In the genomic region with DNA sequence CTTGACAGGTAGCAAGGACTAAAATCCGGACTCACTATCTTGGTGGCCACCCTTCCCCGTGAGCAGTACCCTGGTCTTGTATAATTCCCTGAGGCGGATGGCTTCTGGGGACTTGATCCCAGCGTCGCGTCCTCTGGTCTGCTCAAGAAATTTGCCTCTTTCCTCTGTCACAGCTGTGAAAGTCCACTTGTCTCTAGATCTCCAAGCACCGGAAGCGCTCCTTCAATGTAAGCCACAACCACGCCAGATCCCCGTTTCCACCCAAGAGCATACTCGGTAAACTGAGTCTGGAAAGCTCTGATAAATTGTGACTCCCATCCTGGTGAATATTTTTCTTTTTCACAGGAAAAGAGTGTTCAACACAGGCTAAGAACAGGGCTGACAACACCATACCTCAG, we compare ENCODE assay signal across 8 mouse cellular contexts. TPM values are rescaled to one million over a fixed set of nuclear protein-coding genes. Genes with fewer than 3 reads are reported as not detected.
DNase-seq lines count a peak whose midpoint lies in the region; ATAC-seq and TF ChIP-seq lines count a peak whose summit lies in the region.

No protein-coding gene starts in this region.

- DNase-seq in kidney, adult 2 months = no peak
- no peak for DNase-seq in kidney, postnatal 4 days
- no peak for DNase-seq in ES-E14 (ENCODE audit: low read depth, low spot score)
- no peak for DNase-seq in limb, embryonic 11.5 days (ENCODE audit: low spot score)
- no peak for DNase-seq in thymus, adult 18-20 months

- 2% methylated on average over 11 of the region's 11 CpGs for WGBS in kidney, adult 2 months
- WGBS in embryonic facial prominence, embryonic 15.5 days = 2% methylated on average over 11 of the region's 11 CpGs
- 4% methylated on average over 11 of the region's 11 CpGs for WGBS in limb, embryonic 11.5 days
- 6% methylated on average over 11 of the region's 11 CpGs for WGBS in neural tube, embryonic 13.5 days

- in situ Hi-C loops in ES-E14 (cut with MboI; ENCODE audit: low sequenced_read_pairs in 2 of 2, unreplicated experiment in 2 of 2) = no loop called here

- peak overlapping the region; percentile 55 for H3K4me3 ChIP-seq in kidney, adult 2 months (ENCODE audit: insufficient read depth, low read depth, low read length)
- peak overlapping the region; percentile 69 to 87 for H3K4me3 ChIP-seq in ES-E14 (ENCODE audit: insufficient read depth in 1 of 2, low read depth in 1 of 2, low read length in 2 of 2, poor library complexity in 1 of 2, severe bottlenecking in 1 of 2)
- H3K4me3 ChIP-seq in embryonic facial prominence, embryonic 15.5 days (replicated peaks) = peak overlapping the region; percentile 57
- H3K4me3 ChIP-seq in limb, embryonic 11.5 days (ENCODE audit: low read depth, low read length) = peak overlapping the region; percentile 55
- H3K4me3 ChIP-seq in neural tube, embryonic 13.5 days = peak overlapping the region; percentile 62

- H3K4me1 ChIP-seq in kidney, adult 2 months (ENCODE audit: control insufficient read depth, insufficient read depth, low read length) = peaks cover 11% of the 10 kb centered on the region; the same call in 1 of the 2 replicates
- H3K4me1 ChIP-seq in ES-E14 (ENCODE audit: control insufficient read depth in 2 of 2, insufficient read depth in 2 of 2, low read length in 2 of 2, poor library complexity in 1 of 2) = 0 out of 4 replicates have a peak, but pooled peaks cover 0 to 2% of the 10 kb centered on the region in 2 experiments
- peaks cover 5% of the 10 kb centered on the region for H3K4me1 ChIP-seq in embryonic facial prominence, embryonic 15.5 days
- H3K4me1 ChIP-seq in limb, embryonic 11.5 days (ENCODE audit: control insufficient read depth, insufficient read depth, low read length) = 0 out of 2 replicates have a peak, but pooled peaks cover 4% of the 10 kb centered on the region
- peaks cover 20% of the 10 kb centered on the region for H3K4me1 ChIP-seq in neural tube, embryonic 13.5 days (replicated peaks)

- H3K9me3 ChIP-seq in ES-E14 (ENCODE audit: control insufficient read depth, insufficient read depth, low read depth, low read length) = no peaks in the 10 kb centered on the region
- H3K9me3 ChIP-seq in embryonic facial prominence, embryonic 15.5 days (replicated peaks) = no peaks in the 10 kb centered on the region
- no peaks in the 10 kb centered on the region for H3K9me3 ChIP-seq in limb, embryonic 11.5 days (ENCODE audit: control insufficient read depth, low read length)
- no peaks in the 10 kb centered on the region for H3K9me3 ChIP-seq in neural tube, embryonic 13.5 days

- no peaks in the 10 kb centered on the region for H3K27me3 ChIP-seq in kidney, adult 2 months (replicated peaks; ENCODE audit: control insufficient read depth, insufficient read depth, low read length)
- no peaks in the 10 kb centered on the region for H3K27me3 ChIP-seq in embryonic facial prominence, embryonic 15.5 days
- H3K27me3 ChIP-seq in limb, embryonic 11.5 days (ENCODE audit: control insufficient read depth, insufficient read depth, low read length) = no peaks in the 10 kb centered on the region
- no peaks in the 10 kb centered on the region for H3K27me3 ChIP-seq in neural tube, embryonic 13.5 days

- TF ChIP-seq CTCF in kidney, adult 2 months (conservative IDR thresholded peaks at IDR 0.05; ENCODE audit: insufficient read depth, insufficient read length, low read depth, low read length) = no peak

- peak overlapping the region; percentile 67 for H3K4me2 ChIP-seq in embryonic facial prominence, embryonic 15.5 days (replicated peaks)
- H3K4me2 ChIP-seq in limb, embryonic 11.5 days (ENCODE audit: low read depth, severe bottlenecking) = peak overlapping the region; percentile 75
- peak overlapping the region; percentile 87 for H3K4me2 ChIP-seq in neural tube, embryonic 13.5 days

- peak overlapping the region; percentile 92 for H3K27ac ChIP-seq in kidney, adult 2 months (ENCODE audit: insufficient read depth, low read depth, low read length)
- no peak overlapping the region for H3K27ac ChIP-seq in ES-E14 (ENCODE audit: insufficient read depth, low read depth, low read length, poor library complexity, severe bottlenecking)
- peak overlapping the region; percentile 92 for H3K27ac ChIP-seq in embryonic facial prominence, embryonic 15.5 days (replicated peaks)
- H3K27ac ChIP-seq in limb, embryonic 11.5 days (replicated peaks; ENCODE audit: low read depth, low read length) = no peak overlapping the region
- H3K27ac ChIP-seq in neural tube, embryonic 13.5 days (replicated peaks) = peak overlapping the region; percentile 87

- peak overlapping the region; percentile 81 for H3K9ac ChIP-seq in ES-E14 (ENCODE audit: insufficient read depth, low read depth, low read length, poor library complexity, severe bottlenecking)
- peak overlapping the region; percentile 59 for H3K9ac ChIP-seq in embryonic facial prominence, embryonic 15.5 days
- peak overlapping the region; percentile 75 for H3K9ac ChIP-seq in limb, embryonic 11.5 days (ENCODE audit: low read length)
- peak overlapping the region; percentile 84 for H3K9ac ChIP-seq in neural tube, embryonic 13.5 days

- TF ChIP-seq POLR2A in kidney, adult 2 months (IDR thresholded peaks at IDR 0.05; ENCODE audit: low read depth, low read length) = no peak

- no peak for ATAC-seq in embryonic facial prominence, embryonic 15.5 days (ENCODE audit: insufficient number of reproducible peaks, low FRiP score, low TSS enrichment, low read depth)
- no peak for ATAC-seq in limb, embryonic 11.5 days (ENCODE audit: insufficient number of reproducible peaks, low FRiP score, low TSS enrichment, low read depth)
- peak; percentile 19; the same call in 1 of the 2 replicates for ATAC-seq in neural tube, embryonic 13.5 days (ENCODE audit: low read depth)
- no peak for ATAC-seq in granulocyte monocyte progenitor cell, adult 5-6 weeks (replicated peaks; ENCODE audit: poor library complexity, severe bottlenecking)

- H3K36me3 ChIP-seq in kidney, adult 2 months (ENCODE audit: control insufficient read depth, insufficient read depth, low read length) = peaks cover 3% of the 10 kb centered on the region; the same call in 1 of the 2 replicates
- no peaks in the 10 kb centered on the region for H3K36me3 ChIP-seq in ES-E14 (ENCODE audit: control insufficient read depth, insufficient read depth, low read length, poor library complexity, severe bottlenecking)
- H3K36me3 ChIP-seq in embryonic facial prominence, embryonic 15.5 days = no peaks in the 10 kb centered on the region
- H3K36me3 ChIP-seq in limb, embryonic 11.5 days (ENCODE audit: control insufficient read depth, insufficient read depth, low read length) = no peaks in the 10 kb centered on the region
- H3K36me3 ChIP-seq in neural tube, embryonic 13.5 days = 0 out of 2 replicates have a peak, but pooled peaks cover under 1% of the 10 kb centered on the region

TF ChIP-seq in ES-E14, 5 proteins besides CTCF, POLR2A, EP300 and RAD21 (continues in another document):
- no peak for TF ChIP-seq CHD2 (IDR thresholded peaks at IDR 0.05; ENCODE audit: low read depth, low read length)

RNA-seq across cellular contexts. Expression of gene Nat8f1, which starts 0.3 kb away (rescaled TPM):
- polyA plus RNA-seq in kidney, adult 2 months (2012; rRNA removed) = 858 and 975 TPM in 2 replicates
- 1.1 and 2.7 TPM in 2 replicates for total RNA-seq in ES-E14 (2012; rRNA removed)
- polyA plus RNA-seq in embryonic facial prominence, embryonic 15.5 days (2015; fragmentation: Nextera tagmentation; extraction: Ambion mirVana) = 7.2 and 7.3 TPM in 2 replicates
- 3.5 and 4.4 TPM in 2 replicates for polyA plus RNA-seq in limb, embryonic 11.5 days (2014; fragmentation: Nextera tagmentation; extraction: Ambion mirVana)
- polyA plus RNA-seq in neural tube, embryonic 13.5 days (2015; fragmentation: Nextera tagmentation; extraction: Ambion mirVana) = 13.6 and 16.9 TPM in 2 replicates
- total RNA-seq in granulocyte monocyte progenitor cell, adult 5-6 weeks (2014; fragmentation: Nextera tagmentation) = 6.9 and 10.4 TPM in 2 replicates
- 3.4 and 3.7 TPM in 2 replicates for total RNA-seq in granulocyte monocyte progenitor cell, adult 5-6 weeks (2017)

RNA-seq across cellular contexts. Expression of gene Tprkb, which starts 3.5 kb away (rescaled TPM):
- polyA plus RNA-seq in kidney, adult 2 months (2012; rRNA removed) = 140 and 151 TPM in 2 replicates
- 17.2 and 25.3 TPM in 2 replicates for total RNA-seq in ES-E14 (2012; rRNA removed)
- 31.5 and 34.1 TPM in 2 replicates for polyA plus RNA-seq in embryonic facial prominence, embryonic 15.5 days (2015; fragmentation: Nextera tagmentation; extraction: Ambion mirVana)
- polyA plus RNA-seq in limb, embryonic 11.5 days (2014; fragmentation: Nextera tagmentation; extraction: Ambion mirVana) = 25.3 and 29.0 TPM in 2 replicates
- polyA plus RNA-seq in neural tube, embryonic 13.5 days (2015; fragmentation: Nextera tagmentation; extraction: Ambion mirVana) = 49.2 and 58.6 TPM in 2 replicates
- total RNA-seq in granulocyte monocyte progenitor cell, adult 5-6 weeks (2014; fragmentation: Nextera tagmentation) = 26.0 and 30.1 TPM in 2 replicates
- total RNA-seq in granulocyte monocyte progenitor cell, adult 5-6 weeks (2017) = 17.3 and 40.0 TPM in 2 replicates

RNA-seq across cellular contexts. Expression of gene Nat8f4, which starts 10.5 kb away (rescaled TPM):
- 5.2 and 5.7 TPM in 2 replicates for polyA plus RNA-seq in kidney, adult 2 months (2012; rRNA removed)
- 6.0 and 6.8 TPM in 2 replicates for total RNA-seq in ES-E14 (2012; rRNA removed)
- 2.4 and 3.2 TPM in 2 replicates for polyA plus RNA-seq in embryonic facial prominence, embryonic 15.5 days (2015; fragmentation: Nextera tagmentation; extraction: Ambion mirVana)
- 2.3 and 3.2 TPM in 2 replicates for polyA plus RNA-seq in limb, embryonic 11.5 days (2014; fragmentation: Nextera tagmentation; extraction: Ambion mirVana)
- polyA plus RNA-seq in neural tube, embryonic 13.5 days (2015; fragmentation: Nextera tagmentation; extraction: Ambion mirVana) = 4.6 and 5.2 TPM in 2 replicates
- 0.58 and 2.0 TPM in 2 replicates for total RNA-seq in granulocyte monocyte progenitor cell, adult 5-6 weeks (2014; fragmentation: Nextera tagmentation)
- 0.90 and 1.3 TPM in 2 replicates for total RNA-seq in granulocyte monocyte progenitor cell, adult 5-6 weeks (2017)

RNA-seq across cellular contexts. Expression of gene Nat8f2, which starts 46.2 kb away (rescaled TPM):
- polyA plus RNA-seq in kidney, adult 2 months (2012; rRNA removed) = 4.8 and 5.7 TPM in 2 replicates
- 1.0 and 2.1 TPM in 2 replicates for total RNA-seq in ES-E14 (2012; rRNA removed)
- polyA plus RNA-seq in embryonic facial prominence, embryonic 15.5 days (2015; fragmentation: Nextera tagmentation; extraction: Ambion mirVana) = 0.07 TPM in 1 of 2 replicates, not detected in the other
- not detected in 2 replicates for polyA plus RNA-seq in limb, embryonic 11.5 days (2014; fragmentation: Nextera tagmentation; extraction: Ambion mirVana)
- not detected in 2 replicates for polyA plus RNA-seq in neural tube, embryonic 13.5 days (2015; fragmentation: Nextera tagmentation; extraction: Ambion mirVana)
- not detected in 2 replicates for total RNA-seq in granulocyte monocyte progenitor cell, adult 5-6 weeks (2014; fragmentation: Nextera tagmentation)
- total RNA-seq in granulocyte monocyte progenitor cell, adult 5-6 weeks (2017) = not detected in 2 replicates

RNA-seq across cellular contexts. Expression of gene Dusp11, which starts 46.3 kb away (rescaled TPM):
- 35.0 and 36.6 TPM in 2 replicates for polyA plus RNA-seq in kidney, adult 2 months (2012; rRNA removed)
- total RNA-seq in ES-E14 (2012; rRNA removed) = 28.8 and 29.4 TPM in 2 replicates
- polyA plus RNA-seq in embryonic facial prominence, embryonic 15.5 days (2015; fragmentation: Nextera tagmentation; extraction: Ambion mirVana) = 44.9 and 50.4 TPM in 2 replicates
- polyA plus RNA-seq in limb, embryonic 11.5 days (2014; fragmentation: Nextera tagmentation; extraction: Ambion mirVana) = 44.7 and 50.6 TPM in 2 replicates
- 53.0 and 57.4 TPM in 2 replicates for polyA plus RNA-seq in neural tube, embryonic 13.5 days (2015; fragmentation: Nextera tagmentation; extraction: Ambion mirVana)
- 56.9 and 57.9 TPM in 2 replicates for total RNA-seq in granulocyte monocyte progenitor cell, adult 5-6 weeks (2014; fragmentation: Nextera tagmentation)
- total RNA-seq in granulocyte monocyte progenitor cell, adult 5-6 weeks (2017) = 44.0 and 45.4 TPM in 2 replicates

Comparison
In these comparisons a context has a peak if more than half of its experiments do, and no peak if none do; other contexts are left out.
1. H3K27ac ChIP-seq: peak in kidney, adult 2 months (single experiment), embryonic facial prominence, embryonic 15.5 days (single experiment) and neural tube, embryonic 13.5 days (single experiment); none in ES-E14 (single experiment) and limb, embryonic 11.5 days (single experiment).
2. RNA of gene Nat8f1, which starts 0.3 kb away (polyA plus RNA-seq): 858 to 975 TPM in kidney, adult 2 months; 13.6 to 16.9 TPM in neural tube, embryonic 13.5 days, 7.2 to 7.3 TPM in embryonic facial prominence, embryonic 15.5 days and 3.5 to 4.4 TPM in limb, embryonic 11.5 days; every median in the first group is over 10 times any median in the second.
3. Peak in every context shown above with its lines, with median percentiles within 50 percentile points of each other: H3K4me3 ChIP-seq, H3K9ac ChIP-seq and H3K4me2 ChIP-seq.